Mouse (Mus musculus) right cerebral cortex, postnatal 25 days (tissue): ENCODE data around the gene Fam129b.
"Not testable (repeated sequence)": the region's sequence is repeated elsewhere in the genome, so short reads cannot be mapped to it uniquely, and the experiment has no call there.

Experiments
- DNase-seq: peaks from one replicate; pipeline ENCODE4 v3.0.0; 2022

Fam129b gene

DNA sequence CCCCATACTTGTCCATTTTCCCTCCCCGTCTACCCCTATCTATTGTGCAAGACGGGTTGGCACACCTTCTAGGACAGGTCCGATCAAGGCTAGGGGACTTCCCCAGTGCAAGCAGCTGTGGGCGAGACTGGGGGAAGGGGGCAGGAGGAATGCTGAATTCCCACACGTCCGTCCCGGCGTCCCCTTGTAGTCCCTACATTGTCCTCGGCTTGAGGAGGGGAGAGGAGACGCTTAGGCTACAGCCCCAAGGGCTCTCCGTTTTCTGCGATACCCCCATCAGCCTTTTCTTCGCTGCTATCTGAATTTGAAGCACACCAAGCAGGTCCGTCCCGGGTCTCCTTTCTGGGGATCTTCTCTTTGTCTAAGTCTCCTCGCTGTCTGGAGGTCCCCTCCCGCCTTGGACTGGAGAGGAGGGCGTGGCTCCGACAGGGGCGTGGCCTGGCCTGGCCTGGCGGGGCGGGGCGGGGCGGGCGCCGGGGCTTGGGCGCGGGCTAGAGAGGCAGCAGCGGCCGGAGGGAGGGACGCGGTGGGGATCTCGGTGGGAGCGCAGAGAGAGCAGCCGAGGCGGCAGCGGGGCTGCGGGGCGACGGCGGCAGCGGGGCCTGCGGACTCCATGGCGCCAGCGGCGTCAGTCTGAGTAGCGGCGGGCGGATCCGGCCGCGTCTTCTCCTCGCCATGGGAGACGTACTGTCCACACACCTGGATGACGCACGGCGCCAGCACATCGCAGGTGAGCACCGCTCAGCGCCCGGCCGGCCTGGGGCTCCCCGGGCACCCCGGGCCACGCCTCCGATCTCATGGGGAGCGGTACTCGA lies at the start of gene Fam129b:
Gene Fam129b, plus strand, starts transcription at position 440 of the 815 bp plus-strand sequence.
- DNase-seq = peak; percentile 77

- no peak for DNase-seq
Observed at GRCm38 (mm10) chr2:32828979-32829676, 46.8 kb upstream of the Fam129b start.

- no peak for DNase-seq
Observed at GRCm38 (mm10) chr2:32834496-32834895, 41.4 kb upstream of the Fam129b start.

DNA sequence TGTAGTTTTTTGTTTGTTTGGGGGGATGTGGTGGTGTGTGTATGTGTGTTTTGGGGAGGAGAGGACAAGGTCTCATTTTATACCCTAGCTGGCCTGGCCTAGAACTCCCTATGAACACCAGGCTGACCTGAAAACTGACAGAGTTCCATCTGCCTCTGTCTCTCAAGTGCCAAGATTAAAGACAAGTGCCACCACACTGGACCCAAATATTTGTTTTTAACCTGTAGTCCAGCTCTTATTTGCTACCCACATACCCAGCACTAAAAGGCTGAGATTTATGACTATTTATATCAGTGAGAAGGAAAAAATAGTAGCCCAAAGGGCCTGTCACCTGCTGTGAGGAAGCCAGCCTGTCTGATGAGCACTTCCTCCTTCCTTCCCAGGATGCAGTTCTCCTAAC lies 40.3 kb upstream of the Fam129b start:
- DNase-seq = no peak

- no peak for DNase-seq
Observed at GRCm38 (mm10) chr2:32838147-32838884, 37.6 kb upstream of the Fam129b start.

DNA sequence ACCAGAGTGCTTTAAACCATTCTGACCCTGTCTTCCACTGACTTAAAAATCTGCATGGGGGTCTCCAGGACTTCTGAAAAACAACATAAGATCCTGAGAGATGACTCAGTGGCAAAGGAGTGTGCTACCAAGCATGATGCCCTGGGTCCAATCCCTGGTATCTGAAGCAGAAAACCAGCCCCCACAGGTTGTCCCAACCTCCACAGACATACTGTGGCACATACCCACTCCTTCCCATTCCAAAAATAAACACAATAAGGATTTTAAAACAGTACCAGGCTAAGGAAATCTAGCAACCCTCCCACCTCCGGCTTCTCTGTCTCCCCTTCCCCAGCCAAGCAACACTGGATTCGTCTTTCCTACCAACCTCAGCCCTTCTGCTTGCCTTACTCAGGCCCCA lies 36.7 kb upstream of the Fam129b start:
- DNase-seq = no peak

GRCm38 (mm10) chr2:32841099-32841498 lies 34.8 kb upstream of the Fam129b start:
- DNase-seq = no peak

DNA sequence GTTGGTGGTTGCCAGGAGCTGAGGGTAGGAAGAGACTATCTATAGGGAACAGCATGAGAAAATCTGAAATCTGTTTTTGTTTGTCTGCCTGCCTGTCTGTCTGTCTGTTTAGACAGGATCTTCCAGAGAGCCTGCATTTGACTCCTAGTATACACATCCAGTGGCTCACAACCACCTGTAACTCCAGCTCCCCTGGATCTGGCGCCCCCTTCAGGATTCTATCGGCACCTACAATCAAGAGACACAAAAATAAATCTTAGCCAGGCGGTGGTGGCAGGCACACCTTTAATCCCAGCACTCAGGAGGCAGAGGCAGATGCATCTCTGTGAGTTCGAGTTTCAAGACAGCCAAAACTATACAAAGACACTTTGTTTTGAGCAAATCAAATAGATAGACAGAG lies 33.4 kb upstream of the Fam129b start:
- no peak for DNase-seq

DNA sequence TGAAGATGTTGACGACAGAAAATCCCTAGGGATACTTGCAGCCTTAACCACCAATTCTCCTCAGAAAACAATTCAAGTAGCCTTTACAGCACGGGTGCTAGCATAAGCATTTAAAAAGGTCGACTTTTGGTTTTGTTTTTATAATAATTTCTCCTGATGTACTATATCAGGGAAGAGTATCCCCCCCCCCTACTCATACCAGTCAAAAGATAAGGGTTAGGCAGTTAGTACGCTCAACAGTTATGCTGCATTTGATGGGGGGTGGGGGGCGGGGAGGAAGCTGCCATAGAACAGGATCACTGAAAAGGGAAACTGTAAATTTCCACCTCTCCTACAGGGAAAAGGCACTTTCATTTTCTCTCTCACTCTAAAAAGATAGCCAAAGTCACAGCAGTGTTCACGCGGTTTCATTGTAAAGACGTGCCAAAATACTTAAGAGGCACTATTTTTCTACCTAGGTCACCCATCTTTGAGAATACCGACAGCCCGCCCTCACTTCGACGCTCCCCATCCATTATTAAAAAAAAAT lies 30.3 kb upstream of the Fam129b start:
- DNase-seq = no peak

DNA sequence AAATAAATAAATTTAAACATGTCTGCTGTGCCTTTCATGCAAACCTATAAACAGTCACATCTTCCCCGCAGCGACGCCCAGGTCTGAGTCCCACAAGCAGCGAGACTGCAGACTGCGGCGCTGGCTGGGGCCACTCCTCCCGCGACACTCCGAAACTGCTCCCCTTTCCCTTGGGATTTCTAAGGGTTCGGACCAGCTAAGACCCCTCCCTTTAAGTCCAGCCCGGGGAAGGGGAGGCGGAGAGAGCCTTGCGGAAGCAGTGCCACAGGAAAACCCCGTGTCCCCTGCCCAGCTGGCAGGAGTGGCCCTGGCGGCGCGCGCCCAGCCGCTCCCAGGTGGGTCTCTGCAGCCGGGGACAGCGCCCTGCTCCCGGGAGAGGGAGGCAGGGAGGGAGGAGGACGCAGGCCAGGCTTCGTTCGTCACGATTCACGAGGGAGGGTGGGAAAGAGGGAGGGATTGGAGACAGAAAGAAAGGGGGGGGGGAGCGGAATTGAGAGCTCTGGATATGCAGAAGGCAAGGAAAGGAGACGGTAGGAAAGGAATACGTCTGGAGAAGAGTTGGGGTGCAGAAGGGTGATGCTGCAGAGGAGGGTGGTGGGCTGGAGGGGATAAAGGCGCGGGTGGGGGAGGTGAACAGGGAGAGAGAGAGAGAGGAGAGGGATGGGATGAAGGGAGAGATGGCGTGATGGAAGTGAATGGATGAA lies 29.7 kb upstream of the Fam129b start:
- peak; percentile 84 for DNase-seq

DNA sequence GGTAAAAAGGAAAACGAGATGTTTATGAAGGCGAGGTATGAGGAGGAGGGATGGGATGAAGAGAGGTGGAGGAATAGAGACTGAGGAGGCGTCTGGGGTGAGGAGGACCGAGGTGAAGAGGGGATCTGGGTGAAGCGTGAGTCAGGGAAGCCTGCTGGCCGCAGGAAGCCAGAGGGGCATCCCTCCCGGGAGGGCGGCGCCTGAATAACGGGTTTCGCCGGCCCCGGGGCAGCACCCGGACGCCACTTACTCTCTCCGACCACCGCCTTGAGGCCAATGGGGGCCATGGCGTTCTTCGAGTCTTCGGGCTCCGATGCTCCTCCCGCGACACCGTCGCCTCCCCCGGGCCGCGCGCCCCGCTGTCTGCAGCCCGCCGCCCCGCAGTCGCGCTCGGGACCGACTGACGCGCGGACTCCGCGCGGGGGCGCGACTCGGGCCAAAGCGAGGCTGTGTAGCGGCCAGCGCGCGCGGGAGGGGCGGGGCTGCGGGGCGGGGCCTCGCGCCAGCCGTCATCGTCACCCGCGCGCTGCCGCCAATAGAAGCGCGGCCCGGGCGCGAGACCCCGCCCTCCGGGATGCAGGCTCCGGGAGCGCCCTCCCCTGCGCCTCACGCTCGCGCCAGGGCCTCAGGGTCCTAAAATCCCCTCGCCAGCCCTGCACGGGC lies 29.0 kb upstream of the Fam129b start, which contains the start of gene Stxbp1:
Gene Stxbp1, minus strand, starts transcription at position 441 of the 663 bp plus-strand sequence.
- peak; percentile 93 for DNase-seq

GRCm38 (mm10) chr2:32847468-32847821 lies 28.5 kb upstream of the Fam129b start:
- peak; percentile 40 for DNase-seq

GRCm38 (mm10) chr2:32852156-32852555 lies 23.8 kb upstream of the Fam129b start:
- peak; percentile 84 for DNase-seq

DNA sequence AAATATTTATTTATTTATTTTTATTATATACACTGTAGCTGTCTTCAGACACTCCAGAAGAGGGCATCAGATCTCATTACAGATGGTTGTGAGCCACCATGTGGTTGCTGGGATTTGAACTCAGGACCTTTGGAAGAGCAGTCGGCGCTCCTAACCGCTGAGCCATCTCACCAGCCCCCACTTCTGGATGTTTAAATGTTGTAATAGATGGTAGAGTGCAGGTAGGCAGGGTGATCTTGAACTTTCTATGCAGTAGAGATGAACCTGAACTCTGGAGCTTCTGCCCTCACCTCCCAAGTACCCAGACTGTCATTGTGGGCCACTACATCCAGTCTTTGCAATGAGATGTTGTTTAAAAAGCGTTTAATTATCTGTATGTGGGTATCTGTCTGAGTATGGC lies 22.2 kb upstream of the Fam129b start:
- not testable (repeated sequence) for DNase-seq

GRCm38 (mm10) chr2:32854206-32854605 lies 21.7 kb upstream of the Fam129b start:
- DNase-seq = peak; percentile 80

- DNase-seq = no peak
Observed at GRCm38 (mm10) chr2:32855046-32855785, 20.7 kb upstream of the Fam129b start.

GRCm38 (mm10) chr2:32855790-32856465 lies 20.0 kb upstream of the Fam129b start:
- DNase-seq = no peak

- DNase-seq = peak; percentile 77
Observed at GRCm38 (mm10) chr2:32857584-32857983, 18.3 kb upstream of the Fam129b start.

- DNase-seq = no peak
Observed at GRCm38 (mm10) chr2:32859010-32859621, 16.8 kb upstream of the Fam129b start.

- DNase-seq = no peak
Observed at GRCm38 (mm10) chr2:32859622-32860012, 16.3 kb upstream of the Fam129b start.
